Mouse (Mus musculus) liver, embryonic 11.5 days (tissue): ENCODE results near the gene Qk. TPM values are rescaled to one million over a fixed set of nuclear protein-coding genes. Genes with fewer than 3 reads are reported as not detected.

Experiments used
- ATAC-seq: fragments of 200-750 bp; cut with Nextera tagmentation; replicated peaks from 2 replicates; pipeline ENCODE4 v1.8.0; 2017; ENCODE audit warnings: moderate number of reproducible peaks, mild to moderate bottlenecking, moderate TSS enrichment, moderate library complexity; ENCODE audit not compliant: low FRiP score
- DNase-seq: peaks from one replicate; pipeline ENCODE4 v3.0.0-alpha.2; 2017; ENCODE audit warnings: low spot score
- H3K27ac ChIP-seq: fragments of 300-500 bp; sonication (generic); 2 replicates; pipeline ENCODE4 v1.5.1; 2014; ENCODE audit warnings: mild to moderate bottlenecking, low read depth, low read length, control low read depth
- H3K27me3 ChIP-seq: fragments of 300-500 bp; sonication (generic); replicated peaks from 2 replicates; pipeline ENCODE4 v1.6.1; 2014; ENCODE audit warnings: low read length, mixed read lengths; ENCODE audit not compliant: control insufficient read depth, insufficient read depth
- H3K36me3 ChIP-seq: fragments of 300-500 bp; sonication (generic); 2 replicates; pipeline ENCODE4 v1.6.1; 2014; ENCODE audit warnings: mild to moderate bottlenecking, low read length, moderate library complexity, mixed read lengths; ENCODE audit not compliant: control insufficient read depth, insufficient read depth
- H3K4me1 ChIP-seq: fragments of 300-500 bp; sonication (generic); replicated peaks from 2 replicates; pipeline ENCODE4 v1.6.1; 2014; ENCODE audit warnings: low read length, mixed read lengths; ENCODE audit not compliant: control insufficient read depth, insufficient read depth
- H3K4me2 ChIP-seq: fragments of 300-500 bp; sonication (generic); 2 replicates; pipeline ENCODE4 v1.6.1; 2014; ENCODE audit warnings: mild to moderate bottlenecking, control low read depth, moderate library complexity
- H3K4me3 ChIP-seq: fragments of 300-500 bp; sonication (generic); 2 replicates; pipeline ENCODE4 v1.5.1; 2014; ENCODE audit warnings: low read depth, low read length, control low read depth
- H3K9ac ChIP-seq: fragments of 300-500 bp; sonication (generic); 2 replicates; pipeline ENCODE4 v1.6.1; 2014; ENCODE audit warnings: low read depth, low read length, control low read depth
- H3K9me3 ChIP-seq: fragments of 300-500 bp; sonication (generic); 2 replicates; pipeline ENCODE4 v1.6.1; 2016; ENCODE audit warnings: low read length, inconsistent platforms, mixed read lengths; ENCODE audit not compliant: control insufficient read depth
- WGBS: fragments of 180-500 bp; shearing (Covaris S2); extraction: QIAGEN DNeasy Blood & Tissue Kit; methylation state at CpG from one replicate; pipeline ENCODE4 v1.1.7; 2014; 5-methylcytosine and 5-hydroxymethylcytosine counted together
- polyA plus RNA-seq: library from polyadenylated mRNA; unstranded; fragments of >200 nt; fragmentation: Nextera tagmentation; extraction: Ambion mirVana; gene quantifications from 2 replicates; pipeline ENCODE4 v1.2.1, GENCODE M21; 2014

The Qk gene
- polyA plus RNA-seq, 1 experiment from 2014 or later: 20.3 TPM

DNA sequence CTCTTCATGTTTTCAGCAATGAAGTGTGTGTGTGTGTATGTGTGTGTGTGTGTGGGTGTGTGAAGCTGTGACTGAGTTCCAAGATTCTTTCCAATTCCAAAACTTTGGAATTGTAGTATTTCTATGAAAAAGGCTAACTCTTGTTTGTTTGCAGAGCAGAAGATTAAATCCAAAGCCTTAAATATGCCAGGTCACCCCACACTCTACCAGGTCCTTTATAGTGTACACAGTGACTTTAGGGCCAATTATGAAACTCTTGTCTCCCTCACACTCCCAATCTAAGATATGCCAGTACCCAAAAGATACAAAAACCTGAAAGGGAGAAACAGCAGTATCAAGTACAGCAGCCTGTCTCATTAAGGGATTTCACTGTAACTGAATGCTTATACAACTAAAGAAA, 15.7 kb downstream of the Qk start:
- Histone ChIP-seq H3K4me2 (no peak overlapping the region), H3K27ac (no peak overlapping the region), H3K27me3 (no peaks in the 10 kb centered on the region), H3K9me3 (no peaks in the 10 kb centered on the region), H3K4me3 (no peak overlapping the region), H3K9ac (no peak overlapping the region), H3K4me1 (peaks cover under 1% of the 10 kb centered on the region; the same call in 1 of the 2 replicates), H3K36me3 (no peaks in the 10 kb centered on the region)
- ATAC-seq: no peak
- DNase-seq: no peak

DNA sequence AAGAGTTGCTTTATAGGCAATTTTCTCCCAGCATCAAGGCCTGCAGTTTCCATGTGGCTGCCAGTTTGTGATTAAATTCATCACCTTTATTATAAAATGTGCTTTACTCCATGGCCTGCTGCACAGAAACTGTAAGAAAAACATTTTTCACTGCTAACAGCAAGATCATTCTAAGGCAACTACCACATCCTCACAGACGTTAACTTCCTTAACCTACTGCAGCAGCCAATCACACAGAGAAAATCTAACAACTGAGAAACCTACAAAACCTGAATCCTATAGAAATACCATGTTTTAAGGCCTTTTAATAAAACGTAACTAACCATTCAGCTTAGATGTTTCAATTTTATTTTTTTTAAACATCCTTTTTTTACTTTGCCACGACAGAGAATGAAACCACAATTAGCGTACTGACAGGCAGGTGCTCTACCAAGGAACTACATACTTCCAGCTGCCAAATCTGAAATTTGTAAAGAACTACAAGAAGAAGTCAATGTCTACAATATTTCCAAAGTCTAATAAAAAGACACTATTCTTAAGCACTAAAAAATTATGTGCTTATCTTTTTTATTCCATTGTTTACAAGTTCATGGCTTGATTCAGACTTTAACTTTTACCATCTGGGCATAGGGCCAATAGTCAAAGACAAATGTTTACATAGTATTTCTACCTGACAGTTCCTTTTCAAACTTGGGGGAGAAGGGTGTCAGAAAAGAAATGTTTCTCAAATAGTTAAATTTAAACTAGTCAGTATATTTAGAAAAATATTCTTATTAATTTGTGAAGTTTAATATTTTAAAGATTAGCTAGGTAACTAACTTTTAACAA, 18.5 kb downstream of the Qk start:
- Histone ChIP-seq H3K4me3 (no peak overlapping the region), H3K27ac (no peak overlapping the region), H3K36me3 (no peaks in the 10 kb centered on the region), H3K9ac (no peak overlapping the region), H3K9me3 (no peaks in the 10 kb centered on the region), H3K27me3 (no peaks in the 10 kb centered on the region), H3K4me2 (no peak overlapping the region), H3K4me1 (peaks cover 3% of the 10 kb centered on the region; the same call in 1 of the 2 replicates)
- no peak for ATAC-seq
- WGBS: 71% methylated on average over 4 of the region's 4 CpGs
- DNase-seq: no peak

- Histone ChIP-seq H3K4me1 (peaks cover 3% of the 10 kb centered on the region; the same call in 1 of the 2 replicates), H3K27me3 (no peaks in the 10 kb centered on the region), H3K9ac (no peak overlapping the region), H3K36me3 (no peaks in the 10 kb centered on the region), H3K27ac (no peak overlapping the region), H3K4me2 (no peak overlapping the region), H3K9me3 (no peaks in the 10 kb centered on the region), H3K4me3 (no peak overlapping the region)
- DNase-seq: no peak
- ATAC-seq: no peak
- 80% methylated on average over 1 of the region's 1 CpGs for WGBS
These were observed 20.3 kb downstream of the Qk start for GRCm38 (mm10) chr17:10299396-10299795.

DNA sequence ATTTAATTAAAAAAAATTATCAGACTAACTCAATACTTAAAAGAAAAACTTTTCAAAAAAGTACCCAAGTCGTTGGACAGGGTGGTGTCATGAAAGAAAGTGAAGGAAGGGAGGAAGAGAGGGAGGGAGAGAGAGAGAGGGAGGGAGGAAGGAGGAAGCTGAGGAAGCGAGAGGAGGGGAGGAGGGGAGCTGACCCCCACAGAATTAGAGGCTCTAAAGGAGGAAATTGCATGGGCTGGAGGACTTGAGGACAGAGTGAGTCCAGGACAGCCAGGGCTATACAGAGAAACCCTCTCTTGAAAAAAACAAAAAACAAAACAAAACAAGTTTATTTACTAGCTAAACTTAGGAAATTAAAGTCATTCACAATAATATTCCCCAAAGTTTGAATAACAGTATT, 27.1 kb downstream of the Qk start:
- H3K27me3 ChIP-seq: no peaks in the 10 kb centered on the region
- H3K4me1 ChIP-seq: no peaks in the 10 kb centered on the region; the same call in 1 of the 2 replicates
- no peaks in the 10 kb centered on the region for H3K36me3 ChIP-seq
- no peak overlapping the region for H3K27ac ChIP-seq
- no peak overlapping the region for H3K4me2 ChIP-seq
- H3K9ac ChIP-seq: no peak overlapping the region
- ATAC-seq (no peak), DNase-seq (no peak)
- WGBS: 43% methylated on average over 2 of the region's 2 CpGs
- H3K9me3 ChIP-seq: no peaks in the 10 kb centered on the region
- H3K4me3 ChIP-seq: no peak overlapping the region

DNA sequence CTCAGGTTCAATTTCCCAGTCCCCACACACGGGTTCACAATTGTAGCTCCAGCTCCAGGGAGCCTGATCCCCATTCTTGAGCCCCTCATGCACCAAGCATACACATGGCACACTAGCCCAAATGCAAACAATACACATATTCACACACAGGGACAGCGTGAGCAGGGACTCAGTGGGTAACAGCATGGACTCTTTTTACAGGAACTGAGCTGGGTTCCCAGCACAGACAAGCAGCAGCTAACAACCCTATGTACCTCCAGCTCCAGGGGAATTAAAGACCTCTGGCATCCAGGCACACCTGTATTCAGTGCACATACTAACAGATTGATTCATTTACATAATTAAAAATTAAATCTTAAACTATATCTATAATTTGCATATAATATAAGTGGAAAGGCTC, 34.9 kb downstream of the Qk start:
- no peak overlapping the region for H3K4me3 ChIP-seq
- H3K9me3 ChIP-seq: no peaks in the 10 kb centered on the region
- H3K9ac ChIP-seq: no peak overlapping the region
- H3K27ac ChIP-seq: no peak overlapping the region
- peaks cover 3% of the 10 kb centered on the region; the same call in 1 of the 2 replicates for H3K36me3 ChIP-seq
- H3K27me3 ChIP-seq: no peaks in the 10 kb centered on the region
- no peak for ATAC-seq
- no peak for DNase-seq
- 77% methylated on average over 2 of the region's 2 CpGs for WGBS
- no peak overlapping the region for H3K4me2 ChIP-seq
- H3K4me1 ChIP-seq: peaks cover 7% of the 10 kb centered on the region; the same call in 1 of the 2 replicates

DNA sequence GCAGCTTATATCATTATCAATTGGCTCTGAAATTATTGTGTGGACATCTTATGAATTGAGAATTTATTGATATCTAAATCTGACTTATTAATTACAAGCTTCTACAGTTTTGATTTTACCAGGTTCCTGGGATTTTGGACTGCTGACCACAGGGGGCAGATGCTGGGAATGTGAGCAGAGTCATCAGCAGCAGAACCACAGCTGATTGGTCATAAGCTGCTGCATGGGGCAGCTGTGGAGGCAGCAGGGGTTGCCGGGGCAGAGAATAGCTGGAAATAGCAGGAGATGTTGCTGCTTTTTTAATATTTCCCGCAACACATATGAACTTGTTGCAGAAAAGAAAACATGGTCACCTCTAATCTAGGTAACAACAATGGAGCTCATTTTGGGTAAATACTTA, 40.1 kb downstream of the Qk start:
- Histone ChIP-seq H3K9ac (no peak overlapping the region), H3K27me3 (no peaks in the 10 kb centered on the region), H3K4me2 (no peak overlapping the region), H3K36me3 (peaks cover 5% of the 10 kb centered on the region; the same call in 1 of the 2 replicates), H3K9me3 (no peaks in the 10 kb centered on the region), H3K4me3 (no peak overlapping the region), H3K27ac (no peak overlapping the region), H3K4me1 (peaks cover 3% of the 10 kb centered on the region; the same call in 1 of the 2 replicates)
- DNase-seq (no peak), ATAC-seq (no peak)
- 92% methylated on average over 2 of the region's 2 CpGs for WGBS

GRCm38 (mm10) chr17:10269518-10269917, 50.1 kb downstream of the Qk start:
- no peak overlapping the region for H3K4me2 ChIP-seq
- H3K4me3 ChIP-seq: no peak overlapping the region
- H3K36me3 ChIP-seq: no peaks in the 10 kb centered on the region; the same call in 1 of the 2 replicates
- H3K27ac ChIP-seq: no peak overlapping the region
- 91% methylated on average over 3 of the region's 3 CpGs for WGBS
- no peak overlapping the region for H3K9ac ChIP-seq
- H3K9me3 ChIP-seq: no peaks in the 10 kb centered on the region
- DNase-seq: no peak
- no peaks in the 10 kb centered on the region for H3K4me1 ChIP-seq
- no peaks in the 10 kb centered on the region for H3K27me3 ChIP-seq
- no peak for ATAC-seq

DNA sequence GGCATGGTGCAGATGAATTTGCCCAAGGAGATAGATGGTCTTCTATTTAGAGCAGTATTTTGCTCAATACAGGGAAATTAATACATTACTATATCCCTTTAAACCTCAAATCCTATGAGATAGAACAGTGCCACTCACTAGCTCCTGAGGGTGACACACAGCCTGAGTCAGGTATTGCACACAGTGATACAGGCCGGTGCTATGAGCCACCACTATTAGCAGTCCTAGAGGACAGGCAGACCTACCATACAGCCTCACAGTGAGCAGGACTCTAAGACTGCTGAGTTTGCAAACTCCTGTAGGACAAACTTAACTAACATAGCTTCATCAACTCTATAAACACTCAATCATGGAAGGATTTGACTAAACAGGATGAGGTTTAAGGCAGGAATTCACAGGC, 51.2 kb downstream of the Qk start:
- WGBS: 89% methylated on average over 1 of the region's 1 CpGs
- Histone ChIP-seq H3K4me2 (no peak overlapping the region), H3K27me3 (no peaks in the 10 kb centered on the region), H3K27ac (no peak overlapping the region), H3K9ac (no peak overlapping the region), H3K9me3 (no peaks in the 10 kb centered on the region), H3K4me3 (no peak overlapping the region), H3K36me3 (no peaks in the 10 kb centered on the region), H3K4me1 (no peaks in the 10 kb centered on the region)
- DNase-seq: no peak
- no peak for ATAC-seq

DNA sequence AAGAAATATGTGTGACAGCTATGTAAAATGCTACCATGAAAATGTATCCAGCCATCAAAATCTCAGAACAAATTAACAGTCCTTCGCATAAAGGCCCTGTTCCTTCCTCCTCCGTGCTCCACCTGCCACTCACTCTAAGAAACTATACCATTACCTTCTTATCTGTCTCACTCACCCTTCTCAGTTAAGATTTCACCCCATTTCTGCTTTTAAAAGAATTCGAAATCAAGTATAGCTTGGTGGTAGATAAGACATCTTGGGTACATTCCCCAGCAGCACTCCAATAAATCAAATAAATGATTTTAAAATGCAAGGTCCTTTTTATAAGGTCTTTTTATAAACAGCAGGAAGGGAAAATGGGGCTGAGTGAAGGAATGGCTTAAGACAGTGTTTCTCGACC, 53.4 kb downstream of the Qk start:
- H3K9me3 ChIP-seq: no peaks in the 10 kb centered on the region
- WGBS: 68% methylated on average over 4 of the region's 4 CpGs
- H3K4me3 ChIP-seq: no peak overlapping the region
- no peak overlapping the region for H3K27ac ChIP-seq
- ATAC-seq (no peak), DNase-seq (no peak)
- H3K36me3 ChIP-seq: no peaks in the 10 kb centered on the region
- no peaks in the 10 kb centered on the region for H3K27me3 ChIP-seq
- H3K4me2 ChIP-seq: no peak overlapping the region
- H3K4me1 ChIP-seq: no peaks in the 10 kb centered on the region
- H3K9ac ChIP-seq: no peak overlapping the region
